Mouse (Mus musculus): ENCODE measurements around the gene Tns1. TPM values are rescaled to one million over a fixed set of nuclear protein-coding genes. Genes with fewer than 3 reads are reported as not detected.

The Tns1 gene
- polyA plus RNA-seq, 1 experiment: 6.5 TPM

DNA sequence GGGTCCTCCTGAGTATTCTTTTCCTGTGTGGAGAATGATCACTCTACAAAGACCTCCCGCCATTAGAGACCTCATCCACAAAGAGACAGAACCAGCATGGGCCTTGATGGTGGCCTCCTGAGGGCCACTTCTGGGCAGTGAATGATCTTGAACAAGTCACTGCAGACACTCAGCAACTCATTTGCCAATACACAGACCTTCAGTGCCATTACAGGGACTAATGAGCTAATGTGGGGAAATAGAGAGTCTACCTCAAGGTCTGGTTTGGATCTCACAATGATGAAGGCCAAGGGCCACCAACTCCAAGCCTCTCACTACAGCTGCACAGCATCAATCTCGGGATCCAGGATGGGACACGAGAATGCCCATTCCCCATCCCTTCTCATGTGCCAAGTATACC is 127.6 kb downstream of the Tns1 start:
- TF ChIP-seq EP300 (IDR thresholded peaks at IDR 0.05; ENCODE audit: insufficient read depth, low read depth, low read length) (no peak), CTCF (IDR thresholded peaks at IDR 0.05; ENCODE audit: low read depth, low read length) (no peak), POLR2A (IDR thresholded peaks at IDR 0.05; ENCODE audit: insufficient read depth, low read length) (no peak)
- no peaks in the 10 kb centered on the region for H3K27me3 ChIP-seq (ENCODE audit: control insufficient read depth, insufficient read depth, low read length, poor library complexity, severe bottlenecking)
- no peaks in the 10 kb centered on the region for H3K4me1 ChIP-seq (ENCODE audit: control insufficient read depth, insufficient read depth, low read length)
- no peak overlapping the region for H3K9ac ChIP-seq (ENCODE audit: low read depth, poor library complexity, severe bottlenecking)
- H3K27ac ChIP-seq (ENCODE audit: insufficient read depth, low read length): no peak overlapping the region
- no peaks in the 10 kb centered on the region for H3K36me3 ChIP-seq (ENCODE audit: control insufficient read depth, insufficient read depth, low read length, poor library complexity, severe bottlenecking)
- H3K4me3 ChIP-seq (ENCODE audit: low read depth, low read length): no peak overlapping the region
- no peaks in the 10 kb centered on the region for H3K9me3 ChIP-seq (replicated peaks; ENCODE audit: control insufficient read depth, insufficient read depth, low read length, poor library complexity, severe bottlenecking)

DNA sequence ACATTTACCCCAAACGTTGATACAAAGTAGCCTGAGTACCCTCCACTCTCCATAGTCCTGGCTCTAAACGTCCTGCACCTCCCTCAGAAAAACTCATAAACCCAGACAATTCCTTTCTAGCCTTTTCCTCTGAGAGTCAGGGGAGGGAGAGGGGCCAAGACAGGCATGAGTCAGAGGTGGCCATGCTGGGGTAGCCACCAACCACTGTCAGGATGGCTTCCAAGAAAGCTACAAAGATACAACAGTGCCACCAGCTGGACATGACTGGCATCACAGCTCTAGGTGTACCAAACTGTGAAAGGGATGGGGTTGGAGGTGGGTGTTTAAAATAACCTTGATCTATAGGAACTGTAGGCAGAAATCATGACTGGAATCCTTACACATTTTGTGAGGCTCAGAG is 128.0 kb downstream of the Tns1 start:
- Histone ChIP-seq H3K36me3 (ENCODE audit: control insufficient read depth, insufficient read depth, low read length, poor library complexity, severe bottlenecking) (no peaks in the 10 kb centered on the region), H3K4me1 (ENCODE audit: control insufficient read depth, insufficient read depth, low read length) (no peaks in the 10 kb centered on the region), H3K9ac (ENCODE audit: low read depth, poor library complexity, severe bottlenecking) (no peak overlapping the region), H3K4me3 (ENCODE audit: low read depth, low read length) (no peak overlapping the region), H3K27me3 (ENCODE audit: control insufficient read depth, insufficient read depth, low read length, poor library complexity, severe bottlenecking) (no peaks in the 10 kb centered on the region), H3K9me3 (replicated peaks; ENCODE audit: control insufficient read depth, insufficient read depth, low read length, poor library complexity, severe bottlenecking) (no peaks in the 10 kb centered on the region), H3K27ac (ENCODE audit: insufficient read depth, low read length) (no peak overlapping the region)
- TF ChIP-seq CTCF (IDR thresholded peaks at IDR 0.05; ENCODE audit: low read depth, low read length) (peak; percentile 66), POLR2A (IDR thresholded peaks at IDR 0.05; ENCODE audit: insufficient read depth, low read length) (no peak)

DNA sequence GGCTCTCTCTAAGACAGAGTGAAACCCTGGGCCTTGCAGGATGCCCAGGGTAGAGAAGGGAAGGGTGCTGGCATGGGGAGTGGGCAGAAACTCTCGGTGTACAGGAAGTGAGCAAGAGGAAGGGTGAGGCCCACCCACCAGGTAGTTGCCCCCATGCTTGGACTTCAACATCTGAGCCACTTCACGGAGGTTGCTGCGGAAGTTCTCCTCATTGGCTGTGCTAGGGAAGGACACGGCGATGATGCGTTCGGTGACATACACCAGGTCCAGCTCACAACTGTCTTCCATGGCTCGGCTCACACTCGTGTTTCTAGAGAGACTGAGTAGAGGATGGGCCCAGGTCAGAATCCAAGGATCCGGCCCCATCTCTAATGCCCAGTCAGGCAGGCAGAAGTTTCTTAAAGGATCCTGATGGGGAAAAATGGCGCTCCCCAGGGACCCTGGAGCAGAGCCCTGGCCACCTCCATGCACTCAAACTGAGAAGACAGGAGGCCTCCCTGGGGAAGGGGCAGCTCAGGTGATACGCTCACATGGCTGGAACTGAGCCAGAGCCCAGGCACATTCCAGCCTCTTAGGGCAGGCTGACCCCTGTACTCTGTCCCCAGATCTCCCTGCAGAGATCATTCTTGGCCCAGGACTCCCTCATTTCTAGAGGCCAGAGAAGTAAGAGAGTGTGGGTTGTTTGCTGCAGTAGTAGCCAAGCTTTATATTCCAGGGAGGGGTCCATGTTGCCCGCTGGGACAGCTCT is 129.0 kb downstream of the Tns1 start:
- TF ChIP-seq POLR2A (IDR thresholded peaks at IDR 0.05; ENCODE audit: insufficient read depth, low read length) (no peak), CTCF (IDR thresholded peaks at IDR 0.05; ENCODE audit: low read depth, low read length) (no peak), EP300 (IDR thresholded peaks at IDR 0.05; ENCODE audit: insufficient read depth, low read depth, low read length) (no peak)
- Histone ChIP-seq H3K4me3 (ENCODE audit: low read depth, low read length) (no peak overlapping the region), H3K4me1 (ENCODE audit: control insufficient read depth, insufficient read depth, low read length) (no peaks in the 10 kb centered on the region), H3K36me3 (ENCODE audit: control insufficient read depth, insufficient read depth, low read length, poor library complexity, severe bottlenecking) (no peaks in the 10 kb centered on the region), H3K27me3 (ENCODE audit: control insufficient read depth, insufficient read depth, low read length, poor library complexity, severe bottlenecking) (no peaks in the 10 kb centered on the region), H3K27ac (ENCODE audit: insufficient read depth, low read length) (no peak overlapping the region), H3K9me3 (replicated peaks; ENCODE audit: control insufficient read depth, insufficient read depth, low read length, poor library complexity, severe bottlenecking) (no peaks in the 10 kb centered on the region), H3K9ac (ENCODE audit: low read depth, poor library complexity, severe bottlenecking) (no peak overlapping the region)

DNA sequence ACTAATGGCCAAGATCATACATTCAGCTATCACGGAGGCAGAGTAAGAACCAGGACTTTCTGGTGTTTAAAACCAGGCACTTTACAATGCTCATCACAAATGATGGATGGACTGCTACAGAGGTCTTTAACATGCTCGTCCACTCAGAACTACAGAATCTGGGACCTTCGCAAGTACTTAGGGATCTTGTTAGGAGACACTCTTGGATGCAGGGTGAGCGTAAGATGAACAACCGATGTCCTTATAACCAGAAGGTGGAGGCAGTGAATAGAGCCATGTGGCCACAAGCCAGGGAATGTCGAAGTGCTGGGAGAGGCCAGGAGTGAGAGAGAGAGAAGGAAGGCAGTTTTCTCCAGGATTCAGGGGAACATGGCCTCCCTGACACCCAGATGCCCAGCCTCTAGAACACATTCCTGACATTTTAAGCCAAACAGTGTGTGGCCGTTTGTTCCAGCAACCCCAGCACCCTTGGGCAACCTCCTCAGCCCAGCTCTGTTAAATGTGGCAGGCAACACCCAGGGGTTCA is 130.3 kb downstream of the Tns1 start:
- TF ChIP-seq POLR2A (IDR thresholded peaks at IDR 0.05; ENCODE audit: insufficient read depth, low read length) (no peak), CTCF (IDR thresholded peaks at IDR 0.05; ENCODE audit: low read depth, low read length) (no peak)
- H3K4me3 ChIP-seq (ENCODE audit: low read depth, low read length): no peak overlapping the region
- no peak overlapping the region for H3K27ac ChIP-seq (ENCODE audit: insufficient read depth, low read length)
- H3K36me3 ChIP-seq (ENCODE audit: control insufficient read depth, insufficient read depth, low read length, poor library complexity, severe bottlenecking): no peaks in the 10 kb centered on the region
- no peaks in the 10 kb centered on the region for H3K4me1 ChIP-seq (ENCODE audit: control insufficient read depth, insufficient read depth, low read length)
- H3K27me3 ChIP-seq (ENCODE audit: control insufficient read depth, insufficient read depth, low read length, poor library complexity, severe bottlenecking): no peaks in the 10 kb centered on the region
- no peak overlapping the region for H3K9ac ChIP-seq (ENCODE audit: low read depth, poor library complexity, severe bottlenecking)
- H3K9me3 ChIP-seq (replicated peaks; ENCODE audit: control insufficient read depth, insufficient read depth, low read length, poor library complexity, severe bottlenecking): no peaks in the 10 kb centered on the region

DNA sequence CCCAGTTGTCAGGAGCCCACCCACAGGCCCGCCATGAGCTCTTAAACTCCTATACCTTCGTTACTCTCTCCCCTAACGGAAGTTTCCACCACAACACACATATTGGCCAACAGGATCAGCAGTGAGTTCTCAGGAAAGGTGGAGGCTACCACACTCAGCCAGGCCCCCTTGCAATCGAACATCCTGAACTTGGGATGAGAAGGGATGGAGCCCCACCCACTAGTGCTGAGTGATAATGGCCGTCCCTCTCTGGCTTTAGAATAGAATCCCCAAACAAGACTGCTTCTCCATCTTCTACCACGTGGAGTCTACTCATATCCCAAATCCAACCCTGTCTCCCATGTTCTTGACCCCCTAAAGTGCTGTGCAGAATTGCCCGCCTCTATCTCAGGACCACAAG is 131.0 kb downstream of the Tns1 start:
- Histone ChIP-seq H3K4me3 (ENCODE audit: low read depth, low read length) (no peak overlapping the region), H3K36me3 (ENCODE audit: control insufficient read depth, insufficient read depth, low read length, poor library complexity, severe bottlenecking) (no peaks in the 10 kb centered on the region), H3K4me1 (ENCODE audit: control insufficient read depth, insufficient read depth, low read length) (no peaks in the 10 kb centered on the region), H3K27ac (ENCODE audit: insufficient read depth, low read length) (no peak overlapping the region), H3K9ac (ENCODE audit: low read depth, poor library complexity, severe bottlenecking) (no peak overlapping the region), H3K27me3 (ENCODE audit: control insufficient read depth, insufficient read depth, low read length, poor library complexity, severe bottlenecking) (no peaks in the 10 kb centered on the region), H3K9me3 (replicated peaks; ENCODE audit: control insufficient read depth, insufficient read depth, low read length, poor library complexity, severe bottlenecking) (no peaks in the 10 kb centered on the region)
- TF ChIP-seq EP300 (IDR thresholded peaks at IDR 0.05; ENCODE audit: insufficient read depth, low read depth, low read length): no peak
- TF ChIP-seq CTCF (IDR thresholded peaks at IDR 0.05; ENCODE audit: low read depth, low read length): no peak

DNA sequence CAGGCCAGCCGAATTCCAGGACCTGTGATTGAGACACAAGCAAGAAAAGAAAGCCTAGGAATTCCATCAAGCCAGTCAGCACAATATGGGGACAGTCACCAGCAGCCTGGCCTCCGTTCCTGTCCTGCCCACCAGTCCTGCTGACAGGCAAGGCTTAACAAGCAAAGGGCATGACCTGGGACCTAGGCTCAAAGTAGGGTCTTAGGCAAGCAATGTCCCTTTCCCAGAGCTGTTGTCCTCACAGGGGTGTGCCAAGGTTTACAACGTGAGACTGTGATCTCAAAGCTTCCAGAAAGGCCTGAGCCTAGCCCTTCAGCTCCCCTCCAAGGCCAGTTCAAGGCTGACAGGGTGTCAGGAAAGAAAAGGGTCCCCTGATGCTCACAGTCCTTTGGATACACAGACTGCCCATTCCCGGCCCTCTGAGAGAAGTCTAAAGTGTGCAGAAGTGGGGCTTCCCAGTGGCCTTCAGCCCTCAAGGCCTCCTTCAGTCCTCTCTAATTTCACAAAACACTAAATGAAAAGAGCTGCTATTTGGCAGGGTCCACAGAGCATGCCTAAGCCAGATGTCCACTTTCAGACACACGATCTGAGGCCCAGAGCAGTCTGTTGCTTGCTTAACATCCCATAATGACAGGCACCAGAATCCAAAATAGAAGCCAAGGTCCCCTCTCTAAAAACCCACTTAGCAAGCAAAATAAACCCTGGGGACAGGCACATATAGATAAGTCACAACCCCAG is 131.9 kb downstream of the Tns1 start:
- no peaks in the 10 kb centered on the region for H3K9me3 ChIP-seq (replicated peaks; ENCODE audit: control insufficient read depth, insufficient read depth, low read length, poor library complexity, severe bottlenecking)
- TF ChIP-seq EP300 (IDR thresholded peaks at IDR 0.05; ENCODE audit: insufficient read depth, low read depth, low read length) (no peak), CTCF (IDR thresholded peaks at IDR 0.05; ENCODE audit: low read depth, low read length) (no peak), POLR2A (IDR thresholded peaks at IDR 0.05; ENCODE audit: insufficient read depth, low read length) (no peak)
- H3K36me3 ChIP-seq (ENCODE audit: control insufficient read depth, insufficient read depth, low read length, poor library complexity, severe bottlenecking): no peaks in the 10 kb centered on the region
- H3K9ac ChIP-seq (ENCODE audit: low read depth, poor library complexity, severe bottlenecking): no peak overlapping the region
- no peak overlapping the region for H3K4me3 ChIP-seq (ENCODE audit: low read depth, low read length)
- no peak overlapping the region for H3K27ac ChIP-seq (ENCODE audit: insufficient read depth, low read length)
- H3K27me3 ChIP-seq (ENCODE audit: control insufficient read depth, insufficient read depth, low read length, poor library complexity, severe bottlenecking): no peaks in the 10 kb centered on the region
- no peaks in the 10 kb centered on the region for H3K4me1 ChIP-seq (ENCODE audit: control insufficient read depth, insufficient read depth, low read length)

Measured in ES-Bruce4 (cell line).